Mouse (Mus musculus) heart, embryonic 15.5 days (tissue): Measurements from ENCODE around the gene Tmem151b. TPM values are rescaled to one million over a fixed set of nuclear protein-coding genes. Genes with fewer than 3 reads are reported as not detected.

Source experiments
- ATAC-seq: fragments of 200-750 bp; cut with Nextera tagmentation; replicated peaks from 2 replicates; pipeline ENCODE4 v1.8.0; 2017; ENCODE audit warnings: low read depth, moderate TSS enrichment; ENCODE audit not compliant: insufficient number of reproducible peaks, insufficient read depth, low FRiP score
- H3K27ac ChIP-seq: fragments of 300-500 bp; sonication (generic); 2 replicates; pipeline ENCODE4 v1.5.1; 2015; ENCODE audit warnings: mild to moderate bottlenecking, inconsistent platforms
- H3K27me3 ChIP-seq: fragments of 300-500 bp; sonication (generic); 2 replicates; pipeline ENCODE4 v1.6.1; 2015; ENCODE audit warnings: inconsistent platforms
- H3K36me3 ChIP-seq: fragments of 300-500 bp; sonication (generic); 2 replicates; pipeline ENCODE4 v1.6.1; 2015; ENCODE audit warnings: mild to moderate bottlenecking, inconsistent platforms
- H3K4me1 ChIP-seq: fragments of 300-500 bp; sonication (generic); replicated peaks from 2 replicates; pipeline ENCODE4 v1.6.1; 2015; ENCODE audit warnings: inconsistent platforms
- H3K4me2 ChIP-seq: fragments of 300-500 bp; sonication (generic); 2 replicates; pipeline ENCODE4 v1.6.1; 2015; ENCODE audit warnings: inconsistent platforms, mild to moderate bottlenecking, moderate library complexity
- H3K4me3 ChIP-seq: fragments of 300-500 bp; sonication (generic); 2 replicates; pipeline ENCODE4 v1.5.1; 2015; ENCODE audit warnings: mild to moderate bottlenecking, inconsistent platforms
- H3K9ac ChIP-seq: fragments of 300-500 bp; sonication (generic); 2 replicates; pipeline ENCODE4 v1.6.1; 2015; ENCODE audit warnings: mild to moderate bottlenecking, inconsistent platforms
- H3K9me3 ChIP-seq: fragments of 300-500 bp; sonication (generic); replicated peaks from 2 replicates; pipeline ENCODE4 v1.6.1; 2016; ENCODE audit warnings: inconsistent platforms
- WGBS: fragments of 180-500 bp; shearing (Covaris S2); methylation state at CpG from one replicate; pipeline ENCODE4 v1.1.7; 2015; ENCODE audit warnings: mixed read lengths; 5-methylcytosine and 5-hydroxymethylcytosine counted together
- polyA plus RNA-seq: library from polyadenylated mRNA; unstranded; fragments of >200 nt; fragmentation: Nextera tagmentation; extraction: Ambion mirVana; gene quantifications from 2 replicates; pipeline ENCODE4 v1.2.1, GENCODE M21; 2015

The Tmem151b gene
- polyA plus RNA-seq, 1 experiment from 2014 or later: 0.96 TPM

DNA sequence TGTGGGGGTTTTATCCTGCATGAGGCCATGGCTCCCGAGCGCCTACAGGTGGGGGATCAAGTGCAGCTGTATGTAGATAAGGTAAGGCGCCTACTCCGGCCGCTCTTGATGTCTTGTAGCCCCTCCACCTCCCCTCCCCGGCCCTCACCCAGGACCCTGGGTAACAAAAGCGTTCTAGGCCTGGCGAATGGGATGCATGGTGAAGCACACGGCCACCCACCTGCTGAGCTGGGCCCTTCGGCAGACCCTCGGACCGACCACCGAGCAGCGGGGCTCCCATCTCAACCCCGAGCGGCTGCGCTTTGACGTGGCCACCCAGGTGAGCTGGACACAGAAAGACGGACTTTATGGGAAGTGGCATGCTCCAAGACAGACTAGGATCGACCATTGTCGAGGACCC is 32.3 kb downstream of the Tmem151b start:
- no peak overlapping the region for H3K4me2 ChIP-seq
- WGBS: 92% methylated on average over 21 of the region's 21 CpGs
- no peaks in the 10 kb centered on the region for H3K9me3 ChIP-seq
- peaks cover 5% of the 10 kb centered on the region; the same call in 1 of the 2 replicates for H3K36me3 ChIP-seq
- no peak overlapping the region for H3K4me3 ChIP-seq
- no peaks in the 10 kb centered on the region for H3K27me3 ChIP-seq
- H3K27ac ChIP-seq: no peak overlapping the region
- peaks cover 14% of the 10 kb centered on the region for H3K4me1 ChIP-seq
- H3K9ac ChIP-seq: no peak overlapping the region
- no peak for ATAC-seq

DNA sequence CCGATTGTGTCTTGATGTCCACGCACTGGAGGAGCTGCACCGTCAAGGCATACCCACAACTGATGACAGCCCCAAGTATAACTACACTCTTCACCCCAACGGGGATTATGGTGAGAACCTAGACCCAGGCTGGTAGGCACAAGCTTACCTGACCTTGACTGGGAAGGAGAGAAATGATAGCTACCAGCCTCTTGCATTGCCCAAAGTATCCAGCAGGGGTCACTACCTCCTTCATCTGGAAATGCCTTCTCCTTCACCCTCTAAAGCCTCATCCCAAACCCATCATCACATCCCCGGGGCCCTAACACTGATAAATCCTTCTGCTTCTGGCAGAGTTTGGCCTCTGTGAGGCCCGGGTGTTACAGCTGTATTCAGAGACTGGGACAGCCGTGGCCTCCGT is 33.0 kb downstream of the Tmem151b start:
- Histone ChIP-seq H3K27me3 (no peaks in the 10 kb centered on the region), H3K4me1 (peaks cover 11% of the 10 kb centered on the region), H3K4me3 (no peak overlapping the region), H3K36me3 (peaks cover 5% of the 10 kb centered on the region; the same call in 1 of the 2 replicates), H3K9me3 (no peaks in the 10 kb centered on the region), H3K9ac (no peak overlapping the region), H3K4me2 (no peak overlapping the region), H3K27ac (no peak overlapping the region)
- WGBS: 30% methylated on average over 8 of the region's 8 CpGs
- no peak for ATAC-seq

DNA sequence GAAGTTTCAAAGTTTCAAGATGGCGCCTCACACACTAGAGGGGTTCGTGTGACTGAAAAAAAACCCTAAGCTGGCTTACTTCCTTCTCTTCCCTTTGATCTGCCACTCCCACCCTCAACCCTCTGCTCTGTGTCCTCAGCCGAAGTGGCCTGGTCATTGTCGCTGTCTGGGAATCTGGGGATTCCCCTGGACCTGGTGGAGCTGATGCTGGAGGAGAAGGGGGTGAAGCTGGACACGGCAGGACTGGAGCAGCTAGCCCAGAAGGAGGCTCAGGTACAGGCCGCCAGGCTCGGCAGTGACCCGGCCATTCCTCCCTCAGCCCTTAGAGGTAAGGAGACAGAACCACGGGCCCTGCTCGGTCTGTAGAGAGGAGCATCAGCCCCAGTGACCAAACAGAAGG is 33.7 kb downstream of the Tmem151b start:
- Histone ChIP-seq H3K9me3 (no peaks in the 10 kb centered on the region), H3K4me3 (no peak overlapping the region), H3K36me3 (peaks cover 10% of the 10 kb centered on the region; the same call in 1 of the 2 replicates), H3K27ac (no peak overlapping the region), H3K9ac (no peak overlapping the region), H3K27me3 (no peaks in the 10 kb centered on the region), H3K4me2 (no peak overlapping the region), H3K4me1 (peaks cover 5% of the 10 kb centered on the region)
- WGBS: 79% methylated on average over 10 of the region's 10 CpGs
- no peak for ATAC-seq

GRCm38 (mm10) chr17:45515204-45515726 is 34.2 kb downstream of the Tmem151b start:
- peaks cover 4% of the 10 kb centered on the region for H3K4me1 ChIP-seq
- H3K27me3 ChIP-seq: no peaks in the 10 kb centered on the region
- H3K4me2 ChIP-seq: no peak overlapping the region
- H3K9ac ChIP-seq: no peak overlapping the region
- ATAC-seq: no peak
- H3K4me3 ChIP-seq: no peak overlapping the region
- H3K27ac ChIP-seq: no peak overlapping the region
- H3K36me3 ChIP-seq: peaks cover 14% of the 10 kb centered on the region; the same call in 1 of the 2 replicates
- H3K9me3 ChIP-seq: no peaks in the 10 kb centered on the region
- WGBS: 46% methylated on average over 15 of the region's 15 CpGs

DNA sequence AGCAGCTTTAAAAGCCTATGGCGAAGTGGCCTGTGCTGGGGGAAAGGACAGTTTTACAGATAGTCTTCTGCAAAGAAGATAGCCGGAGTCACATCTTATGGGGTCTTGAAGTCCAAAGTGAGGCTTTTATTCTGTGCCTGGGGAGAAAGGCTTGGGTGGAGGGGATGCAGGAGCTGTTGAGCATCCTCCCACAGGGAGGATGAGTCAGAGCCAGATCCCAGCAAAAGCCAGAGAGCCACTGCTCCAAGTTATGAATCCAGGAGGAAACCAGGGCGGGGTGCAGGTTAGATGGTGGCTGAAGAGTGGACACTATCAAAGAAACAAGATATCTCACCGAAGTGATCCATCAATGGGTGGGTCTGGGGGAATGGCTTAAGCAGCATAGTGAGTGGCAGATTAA is 37.7 kb downstream of the Tmem151b start:
- Histone ChIP-seq H3K27me3 (no peaks in the 10 kb centered on the region), H3K4me1 (peaks cover 9% of the 10 kb centered on the region), H3K9ac (no peak overlapping the region), H3K27ac (no peak overlapping the region), H3K4me2 (no peak overlapping the region), H3K9me3 (no peaks in the 10 kb centered on the region), H3K36me3 (peaks cover 23% of the 10 kb centered on the region), H3K4me3 (no peak overlapping the region)
- 85% methylated on average over 4 of the region's 4 CpGs for WGBS
- ATAC-seq: no peak

- Histone ChIP-seq H3K4me2 (no peak overlapping the region), H3K4me1 (peaks cover 13% of the 10 kb centered on the region), H3K27me3 (no peaks in the 10 kb centered on the region), H3K27ac (no peak overlapping the region), H3K36me3 (peaks cover 23% of the 10 kb centered on the region), H3K4me3 (no peak overlapping the region), H3K9me3 (no peaks in the 10 kb centered on the region), H3K9ac (no peak overlapping the region)
- ATAC-seq: no peak
- 89% methylated on average over 4 of the region's 4 CpGs for WGBS
These were observed 38.6 kb downstream of the Tmem151b start for GRCm38 (mm10) chr17:45510871-45511270.

DNA sequence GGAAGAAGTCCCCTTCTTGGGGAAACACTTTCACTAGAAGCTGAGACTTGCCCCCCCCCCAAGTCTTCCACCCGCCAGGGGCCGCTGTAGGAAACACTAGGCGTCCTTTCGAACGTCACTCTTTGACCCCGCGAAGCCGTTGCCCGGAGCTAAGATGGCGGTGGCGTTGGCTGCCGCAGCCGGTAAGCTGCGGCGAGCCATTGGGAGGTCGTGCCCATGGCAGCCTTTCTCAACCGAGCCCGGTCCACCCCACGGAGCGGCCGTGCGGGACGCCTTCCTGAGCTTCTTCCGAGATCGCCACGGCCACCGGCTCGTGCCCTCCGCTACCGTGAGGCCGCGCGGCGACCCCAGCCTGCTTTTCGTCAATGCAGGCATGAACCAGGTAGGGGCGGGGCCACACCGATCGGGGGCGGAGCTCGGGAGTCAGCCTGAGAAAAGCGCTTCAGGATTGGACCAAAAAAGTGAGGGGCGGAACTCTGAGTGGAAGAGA is 42.7 kb downstream of the Tmem151b start, which contains the start of gene Aars2:
Gene Aars2, plus strand, starts transcription at position 142 of the 490 bp plus-strand sequence.
- Histone ChIP-seq H3K36me3 (peaks cover 23% of the 10 kb centered on the region), H3K27me3 (no peaks in the 10 kb centered on the region), H3K4me2 (peak within 1 kb of the TSS; percentile 61), H3K4me1 (peaks cover 17% of the 10 kb centered on the region), H3K4me3 (peak within 1 kb of the TSS; percentile 95), H3K9ac (peak within 1 kb of the TSS; percentile 92), H3K9me3 (no peaks in the 10 kb centered on the region), H3K27ac (peak within 1 kb of the TSS; percentile 94)
- WGBS: under 1% methylated on average over 42 of the region's 42 CpGs
- peak; percentile 85 for ATAC-seq

GRCm38 (mm10) chr17:45505941-45506465 is 43.5 kb downstream of the Tmem151b start:
- Histone ChIP-seq H3K4me3 (no peak overlapping the region; the same call in 1 of the 2 replicates), H3K27ac (no peak overlapping the region), H3K9me3 (no peaks in the 10 kb centered on the region), H3K9ac (no peak overlapping the region), H3K4me2 (0 out of 2 replicates have a peak overlapping the region, but pooled peaks have one; percentile 61), H3K27me3 (no peaks in the 10 kb centered on the region), H3K4me1 (peaks cover 20% of the 10 kb centered on the region), H3K36me3 (peaks cover 20% of the 10 kb centered on the region)
- WGBS: 65% methylated on average over 6 of the region's 6 CpGs
- no peak for ATAC-seq

- ATAC-seq: no peak
These were observed 46.0 kb downstream of the Tmem151b start for GRCm38 (mm10) chr17:45503301-45503973.

GRCm38 (mm10) chr17:45502324-45502723 is 47.2 kb downstream of the Tmem151b start:
- Histone ChIP-seq H3K4me3 (no peak overlapping the region), H3K9ac (no peak overlapping the region), H3K4me1 (peaks cover 17% of the 10 kb centered on the region), H3K36me3 (no peaks in the 10 kb centered on the region), H3K4me2 (no peak overlapping the region), H3K27ac (no peak overlapping the region), H3K9me3 (no peaks in the 10 kb centered on the region), H3K27me3 (no peaks in the 10 kb centered on the region)
- 54% methylated on average over 4 of the region's 4 CpGs for WGBS
- no peak for ATAC-seq

More at GRCm38 (mm10) chr17:45503301-45503973, 46.0 kb downstream of the Tmem151b start:
- H3K27ac ChIP-seq: peak overlapping the region; percentile 31; the same call in 1 of the 2 replicates
- H3K36me3 ChIP-seq: peaks cover 2% of the 10 kb centered on the region; the same call in 1 of the 2 replicates
- H3K27me3 ChIP-seq: no peaks in the 10 kb centered on the region
- H3K4me1 ChIP-seq: peaks cover 20% of the 10 kb centered on the region
- no peak overlapping the region for H3K4me2 ChIP-seq
- WGBS: 42% methylated on average over 5 of the region's 5 CpGs
- H3K4me3 ChIP-seq: no peak overlapping the region
- no peaks in the 10 kb centered on the region for H3K9me3 ChIP-seq
- H3K9ac ChIP-seq: no peak overlapping the region

- H3K4me2 ChIP-seq: no peak overlapping the region
- H3K4me1 ChIP-seq: peaks cover 7% of the 10 kb centered on the region; the same call in 1 of the 2 replicates
- 37% methylated on average over 4 of the region's 4 CpGs for WGBS
- no peaks in the 10 kb centered on the region for H3K36me3 ChIP-seq
- H3K9me3 ChIP-seq: no peaks in the 10 kb centered on the region
- ATAC-seq: no peak
- no peak overlapping the region for H3K4me3 ChIP-seq
- no peaks in the 10 kb centered on the region for H3K27me3 ChIP-seq
- H3K27ac ChIP-seq: no peak overlapping the region
- no peak overlapping the region for H3K9ac ChIP-seq
These were observed 48.5 kb downstream of the Tmem151b start for GRCm38 (mm10) chr17:45500981-45501380.
